Mouse (Mus musculus) forebrain, embryonic 12.5 days (tissue): ENCODE measurements around the gene Efcab11. TPM values are rescaled to one million over a fixed set of nuclear protein-coding genes. Genes with fewer than 3 reads are reported as not detected.

Source experiments
- ATAC-seq: fragments of 200-750 bp; cut with Nextera tagmentation; 2 replicates; pipeline ENCODE4 v1.8.0; 2017; ENCODE audit warnings: moderate TSS enrichment; ENCODE audit not compliant: low FRiP score
- H3K27ac ChIP-seq: fragments of 300-500 bp; sonication (generic); 2 replicates; pipeline ENCODE4 v1.5.1; 2016; ENCODE audit warnings: mild to moderate bottlenecking
- H3K27me3 ChIP-seq: fragments of 300-500 bp; sonication (generic); 2 replicates; pipeline ENCODE4 v1.6.1; 2016; ENCODE audit warnings: mild to moderate bottlenecking
- H3K36me3 ChIP-seq: fragments of 300-500 bp; sonication (generic); replicated peaks from 2 replicates; pipeline ENCODE4 v1.6.1; 2016; ENCODE audit warnings: mild to moderate bottlenecking
- H3K4me1 ChIP-seq: fragments of 300-500 bp; sonication (generic); 2 replicates; pipeline ENCODE4 v1.6.1; 2016
- H3K4me2 ChIP-seq: fragments of 300-500 bp; sonication (generic); 2 replicates; pipeline ENCODE4 v1.6.1; 2016; ENCODE audit warnings: mild to moderate bottlenecking, moderate library complexity
- H3K4me3 ChIP-seq: fragments of 300-500 bp; sonication (generic); replicated peaks from 2 replicates; pipeline ENCODE4 v1.5.1; 2016; ENCODE audit warnings: mild to moderate bottlenecking
- H3K9ac ChIP-seq: fragments of 300-500 bp; sonication (generic); 2 replicates; pipeline ENCODE4 v1.6.1; 2016; ENCODE audit warnings: mild to moderate bottlenecking
- H3K9me3 ChIP-seq: fragments of 300-500 bp; sonication (generic); 2 replicates; pipeline ENCODE4 v1.6.1; 2016
- WGBS: fragments of 180-500 bp; shearing (Covaris S2); methylation state at CpG from one replicate; pipeline ENCODE4 v1.1.7; 2016; 5-methylcytosine and 5-hydroxymethylcytosine counted together
- polyA plus RNA-seq: library from polyadenylated mRNA; unstranded; fragments of >200 nt; fragmentation: Nextera tagmentation; extraction: Ambion mirVana; gene quantifications from 2 replicates; pipeline ENCODE4 v1.2.1, GENCODE M21; 2016

The Efcab11 gene
- 21.7 and 25.2 TPM in 2 replicates for polyA plus RNA-seq

GRCm38 (mm10) chr12:99884269-99885261 lies at the start of gene Efcab11, which contains the start of gene Tdp1:
TSS of gene Efcab11 (minus strand) at chr12:99884439.
TSS of gene Tdp1 (plus strand) at chr12:99884517.
- ATAC-seq, result peak; percentile 83
- WGBS, result under 1% methylated on average over 73 of the region's 73 CpGs
- Histone ChIP-seq H3K4me3 (peak within 1 kb of the TSS; percentile 73), H3K4me1 (peaks cover 35% of the 10 kb centered on the region), H3K4me2 (peak within 1 kb of the TSS; percentile 87), H3K9ac (peak within 1 kb of the TSS; percentile 89), H3K36me3 (peaks cover 5% of the 10 kb centered on the region), H3K27ac (peak within 1 kb of the TSS; percentile 91), H3K27me3 (no peaks in the 10 kb centered on the region), H3K9me3 (no peaks in the 10 kb centered on the region)

- Histone ChIP-seq H3K9ac (no peak overlapping the region), H3K4me3 (no peak overlapping the region), H3K9me3 (no peaks in the 10 kb centered on the region), H3K36me3 (peaks cover 55% of the 10 kb centered on the region), H3K27ac (no peak overlapping the region), H3K4me1 (no peaks in the 10 kb centered on the region), H3K27me3 (no peaks in the 10 kb centered on the region), H3K4me2 (no peak overlapping the region)
- WGBS, result 91% methylated on average over 3 of the region's 3 CpGs
- no peak for ATAC-seq
Observed at GRCm38 (mm10) chr12:99933630-99934029, 49.4 kb upstream of the Efcab11 start.

GRCm38 (mm10) chr12:99932245-99932644 lies 48.0 kb upstream of the Efcab11 start:
- 95% methylated on average over 4 of the region's 4 CpGs for WGBS
- Histone ChIP-seq H3K4me3 (no peak overlapping the region), H3K27ac (no peak overlapping the region), H3K9me3 (no peaks in the 10 kb centered on the region), H3K4me2 (no peak overlapping the region), H3K36me3 (peaks cover 48% of the 10 kb centered on the region), H3K4me1 (no peaks in the 10 kb centered on the region), H3K9ac (no peak overlapping the region), H3K27me3 (no peaks in the 10 kb centered on the region)
- ATAC-seq, result no peak

GRCm38 (mm10) chr12:99929160-99929559 lies 44.9 kb upstream of the Efcab11 start:
- peaks cover 34% of the 10 kb centered on the region for H3K36me3 ChIP-seq
- no peak for ATAC-seq
- WGBS, result 82% methylated on average over 1 of the region's 1 CpGs

GRCm38 (mm10) chr12:99928311-99928710 lies 44.1 kb upstream of the Efcab11 start:
- Histone ChIP-seq H3K9ac (no peak overlapping the region), H3K27ac (no peak overlapping the region), H3K9me3 (no peaks in the 10 kb centered on the region), H3K4me3 (no peak overlapping the region), H3K4me2 (no peak overlapping the region), H3K27me3 (no peaks in the 10 kb centered on the region), H3K36me3 (peaks cover 28% of the 10 kb centered on the region), H3K4me1 (peaks cover 9% of the 10 kb centered on the region)
- ATAC-seq, result no peak
- 92% methylated on average over 7 of the region's 7 CpGs for WGBS

More at GRCm38 (mm10) chr12:99929160-99929559, 44.9 kb upstream of the Efcab11 start:
- no peak overlapping the region for H3K27ac ChIP-seq
- H3K4me1 ChIP-seq, result 0 out of 2 replicates have a peak, but pooled peaks cover under 1% of the 10 kb centered on the region
- H3K9me3 ChIP-seq, result no peaks in the 10 kb centered on the region
- H3K27me3 ChIP-seq, result no peaks in the 10 kb centered on the region
- H3K9ac ChIP-seq, result no peak overlapping the region
- H3K4me3 ChIP-seq, result no peak overlapping the region
- no peak overlapping the region for H3K4me2 ChIP-seq

GRCm38 (mm10) chr12:99923703-99924102 lies 39.5 kb upstream of the Efcab11 start:
- Histone ChIP-seq H3K36me3 (peaks cover 31% of the 10 kb centered on the region), H3K9me3 (no peaks in the 10 kb centered on the region), H3K27ac (peak overlapping the region; percentile 82), H3K27me3 (no peaks in the 10 kb centered on the region), H3K4me2 (no peak overlapping the region), H3K4me1 (peaks cover 15% of the 10 kb centered on the region), H3K9ac (no peak overlapping the region), H3K4me3 (no peak overlapping the region)
- peak; percentile 39; the same call in 1 of the 2 replicates for ATAC-seq
- WGBS, result 45% methylated on average over 5 of the region's 5 CpGs

- Histone ChIP-seq H3K4me3 (no peak overlapping the region), H3K27me3 (no peaks in the 10 kb centered on the region), H3K9me3 (no peaks in the 10 kb centered on the region), H3K27ac (peak overlapping the region; percentile 82), H3K4me2 (no peak overlapping the region), H3K9ac (no peak overlapping the region), H3K36me3 (peaks cover 36% of the 10 kb centered on the region), H3K4me1 (peaks cover 15% of the 10 kb centered on the region)
- ATAC-seq, result peak; percentile 85
- WGBS, result 8% methylated on average over 5 of the region's 5 CpGs
Observed at GRCm38 (mm10) chr12:99923131-99923606, 38.9 kb upstream of the Efcab11 start.

GRCm38 (mm10) chr12:99921045-99921444 lies 36.8 kb upstream of the Efcab11 start:
- no peak overlapping the region for H3K4me3 ChIP-seq
- H3K9me3 ChIP-seq, result no peaks in the 10 kb centered on the region
- 84% methylated on average over 3 of the region's 3 CpGs for WGBS
- H3K27me3 ChIP-seq, result no peaks in the 10 kb centered on the region
- no peak overlapping the region for H3K27ac ChIP-seq
- H3K9ac ChIP-seq, result no peak overlapping the region
- H3K4me2 ChIP-seq, result no peak overlapping the region
- peaks cover 15% of the 10 kb centered on the region for H3K4me1 ChIP-seq
- no peak for ATAC-seq
- H3K36me3 ChIP-seq, result peaks cover 52% of the 10 kb centered on the region

- Histone ChIP-seq H3K36me3 (peaks cover 55% of the 10 kb centered on the region), H3K9ac (no peak overlapping the region), H3K4me2 (no peak overlapping the region), H3K27ac (no peak overlapping the region), H3K4me1 (peaks cover 15% of the 10 kb centered on the region), H3K9me3 (no peaks in the 10 kb centered on the region), H3K27me3 (no peaks in the 10 kb centered on the region), H3K4me3 (no peak overlapping the region)
- no peak for ATAC-seq
- 89% methylated on average over 3 of the region's 3 CpGs for WGBS
Observed at GRCm38 (mm10) chr12:99919636-99920035, 35.4 kb upstream of the Efcab11 start.

GRCm38 (mm10) chr12:99917800-99918427 lies 33.7 kb upstream of the Efcab11 start:
- Histone ChIP-seq H3K27me3 (no peaks in the 10 kb centered on the region), H3K27ac (no peak overlapping the region), H3K4me1 (peaks cover 2% of the 10 kb centered on the region), H3K4me3 (no peak overlapping the region), H3K9ac (no peak overlapping the region), H3K36me3 (peaks cover 68% of the 10 kb centered on the region), H3K9me3 (no peaks in the 10 kb centered on the region), H3K4me2 (no peak overlapping the region)
- WGBS, result 88% methylated on average over 15 of the region's 15 CpGs
- no peak for ATAC-seq

- Histone ChIP-seq H3K27ac (no peak overlapping the region), H3K4me2 (no peak overlapping the region), H3K9ac (no peak overlapping the region), H3K4me1 (no peaks in the 10 kb centered on the region), H3K9me3 (no peaks in the 10 kb centered on the region), H3K36me3 (peaks cover 83% of the 10 kb centered on the region), H3K27me3 (no peaks in the 10 kb centered on the region), H3K4me3 (no peak overlapping the region)
- no peak for ATAC-seq
- 89% methylated on average over 12 of the region's 12 CpGs for WGBS
Observed at GRCm38 (mm10) chr12:99911466-99911865, 27.2 kb upstream of the Efcab11 start.

GRCm38 (mm10) chr12:99904537-99904936 lies 20.3 kb upstream of the Efcab11 start:
- no peak overlapping the region for H3K4me3 ChIP-seq
- no peaks in the 10 kb centered on the region for H3K9me3 ChIP-seq
- no peaks in the 10 kb centered on the region for H3K27me3 ChIP-seq
- H3K27ac ChIP-seq, result no peak overlapping the region
- H3K9ac ChIP-seq, result no peak overlapping the region
- H3K4me1 ChIP-seq, result no peaks in the 10 kb centered on the region
- no peak for ATAC-seq
- H3K36me3 ChIP-seq, result peaks cover 76% of the 10 kb centered on the region
- no peak overlapping the region for H3K4me2 ChIP-seq
- WGBS, result 90% methylated on average over 5 of the region's 5 CpGs
